Mouse (Mus musculus) heart, postnatal 0 days (tissue): ENCODE measurements around the gene Rnf166. TPM values are rescaled to one million over a fixed set of nuclear protein-coding genes. Genes with fewer than 3 reads are reported as not detected.

Experiments
- ATAC-seq: fragments of 200-750 bp; cut with Nextera tagmentation; 2 replicates; pipeline ENCODE4 v1.8.0; 2017; ENCODE audit warnings: low read depth, moderate number of reproducible peaks, moderate library complexity; ENCODE audit not compliant: insufficient read depth
- DNase-seq: peaks from one replicate; pipeline ENCODE4 v3.0.0-alpha.2; 2016; ENCODE audit warnings: low spot score
- H3K27ac ChIP-seq: fragments of 300-500 bp; sonication (generic); 2 replicates; pipeline ENCODE4 v1.5.1; 2014; ENCODE audit warnings: low read depth, mild to moderate bottlenecking
- H3K27me3 ChIP-seq: fragments of 300-500 bp; sonication (generic); 2 replicates; pipeline ENCODE4 v1.6.1; 2014; ENCODE audit warnings: low read length, mixed read lengths; ENCODE audit not compliant: control insufficient read depth, insufficient read depth
- H3K36me3 ChIP-seq: fragments of 300-500 bp; sonication (generic); replicated peaks from 2 replicates; pipeline ENCODE4 v1.6.1; 2014; ENCODE audit warnings: low read length, mixed read lengths; ENCODE audit not compliant: control insufficient read depth, insufficient read depth
- H3K4me1 ChIP-seq: fragments of 300-500 bp; sonication (generic); 2 replicates; pipeline ENCODE4 v1.6.1; 2014; ENCODE audit warnings: antibody characterized with exemption; ENCODE audit not compliant: control insufficient read depth, insufficient read depth
- H3K4me2 ChIP-seq: fragments of 300-500 bp; sonication (generic); 2 replicates; pipeline ENCODE4 v1.6.1; 2014; ENCODE audit warnings: low read depth, mild to moderate bottlenecking, low read length, moderate library complexity
- H3K4me3 ChIP-seq: fragments of 300-500 bp; sonication (generic); 2 replicates; pipeline ENCODE4 v1.5.1; 2014; ENCODE audit warnings: low read depth, low read length
- H3K9ac ChIP-seq: fragments of 300-500 bp; sonication (generic); replicated peaks from 2 replicates; pipeline ENCODE4 v1.6.1; 2014; ENCODE audit warnings: low read depth, low read length, mixed read lengths
- H3K9me3 ChIP-seq: fragments of 300-500 bp; sonication (generic); replicated peaks from 2 replicates; pipeline ENCODE4 v1.6.1; 2016; ENCODE audit warnings: low read length; ENCODE audit not compliant: control insufficient read depth
- CTCF ChIP-seq: IDR thresholded peaks from 2 replicates; pipeline ENCODE4 v1.5.1; 2016; ENCODE audit warnings: antibody characterized with exemption, control low read depth, low read depth
- EP300 ChIP-seq: IDR thresholded peaks from 2 replicates; pipeline ENCODE4 v1.6.1; 2016; ENCODE audit warnings: antibody characterized with exemption, low read depth
- WGBS: fragments of 180-500 bp; shearing (Covaris S2); extraction: QIAGEN DNeasy Blood & Tissue Kit; methylation state at CpG from one replicate; pipeline ENCODE4 v1.1.7; 2014; 5-methylcytosine and 5-hydroxymethylcytosine counted together
- polyA plus RNA-seq: library from polyadenylated mRNA; unstranded; fragments of >200 nt; fragmentation: Nextera tagmentation; extraction: Ambion mirVana; gene quantifications from 2 replicates; pipeline ENCODE4 v1.2.1, GENCODE M21; 2015
- total RNA-seq: library from RNA; depleted of rRNA; stranded (reverse); fragments of >200 nt; gene quantifications from 2 replicates; pipeline ENCODE4 v1.2.3, GENCODE M21; 2014; ENCODE audit warnings: low replicate concordance

Gene Rnf166
- total and polyA plus RNA-seq, 2 experiments from 2014 or later, result 39.4 to 42.7 TPM

GRCm38 (mm10) chr8:122437708-122438331 lies 38.0 kb downstream of the Rnf166 start:
- Histone ChIP-seq H3K27ac (no peak overlapping the region), H3K36me3 (no peaks in the 10 kb centered on the region; the same call in 1 of the 2 replicates), H3K4me2 (no peak overlapping the region), H3K4me1 (peaks cover 6% of the 10 kb centered on the region), H3K9me3 (no peaks in the 10 kb centered on the region), H3K4me3 (no peak overlapping the region), H3K9ac (no peak overlapping the region), H3K27me3 (no peaks in the 10 kb centered on the region)
- TF ChIP-seq CTCF (no peak), EP300 (no peak)
- 85% methylated on average over 13 of the region's 13 CpGs for WGBS
- ATAC-seq (no peak), DNase-seq (no peak)

GRCm38 (mm10) chr8:122436586-122437125 lies 39.2 kb downstream of the Rnf166 start:
- DNase-seq (no peak), ATAC-seq (no peak)
- 81% methylated on average over 20 of the region's 20 CpGs for WGBS
- Histone ChIP-seq H3K36me3 (no peaks in the 10 kb centered on the region; the same call in 1 of the 2 replicates), H3K9ac (no peak overlapping the region), H3K9me3 (no peaks in the 10 kb centered on the region), H3K4me2 (no peak overlapping the region), H3K27me3 (no peaks in the 10 kb centered on the region), H3K27ac (no peak overlapping the region), H3K4me1 (peaks cover 4% of the 10 kb centered on the region; the same call in 1 of the 2 replicates), H3K4me3 (no peak overlapping the region)
- TF ChIP-seq EP300, result no peak
- TF ChIP-seq CTCF, result no peak

GRCm38 (mm10) chr8:122436146-122436545 lies 39.7 kb downstream of the Rnf166 start:
- H3K36me3 ChIP-seq, result no peaks in the 10 kb centered on the region; the same call in 1 of the 2 replicates
- H3K4me2 ChIP-seq, result no peak overlapping the region
- no peak overlapping the region for H3K9ac ChIP-seq
- ATAC-seq (no peak), DNase-seq (no peak)
- WGBS, result 93% methylated on average over 9 of the region's 9 CpGs
- TF ChIP-seq CTCF (no peak), EP300 (no peak)
- H3K4me3 ChIP-seq, result no peak overlapping the region
- no peak overlapping the region for H3K27ac ChIP-seq
- peaks cover 7% of the 10 kb centered on the region; the same call in 1 of the 2 replicates for H3K4me1 ChIP-seq
- H3K27me3 ChIP-seq, result no peaks in the 10 kb centered on the region
- no peaks in the 10 kb centered on the region for H3K9me3 ChIP-seq

GRCm38 (mm10) chr8:122435375-122435774 lies 40.5 kb downstream of the Rnf166 start:
- H3K27me3 ChIP-seq, result no peaks in the 10 kb centered on the region
- no peak overlapping the region for H3K9ac ChIP-seq
- peaks cover 7% of the 10 kb centered on the region; the same call in 1 of the 2 replicates for H3K4me1 ChIP-seq
- no peak overlapping the region for H3K27ac ChIP-seq
- TF ChIP-seq CTCF (peak; percentile 18; the same call in 1 of the 2 replicates), EP300 (no peak)
- H3K4me3 ChIP-seq, result no peak overlapping the region
- no peak overlapping the region for H3K4me2 ChIP-seq
- no peaks in the 10 kb centered on the region; the same call in 1 of the 2 replicates for H3K36me3 ChIP-seq
- DNase-seq (no peak), ATAC-seq (no peak)
- H3K9me3 ChIP-seq, result no peaks in the 10 kb centered on the region
- WGBS, result 91% methylated on average over 6 of the region's 6 CpGs

- no peak overlapping the region for H3K4me3 ChIP-seq
- peak overlapping the region; percentile 85 for H3K4me2 ChIP-seq
- no peaks in the 10 kb centered on the region; the same call in 1 of the 2 replicates for H3K36me3 ChIP-seq
- ATAC-seq, result peak; percentile 23
- no peaks in the 10 kb centered on the region for H3K9me3 ChIP-seq
- H3K27me3 ChIP-seq, result no peaks in the 10 kb centered on the region
- no peak overlapping the region for H3K27ac ChIP-seq
- peaks cover 7% of the 10 kb centered on the region; the same call in 1 of the 2 replicates for H3K4me1 ChIP-seq
- TF ChIP-seq CTCF (peak; percentile 45), EP300 (no peak)
- DNase-seq, result no peak
- WGBS, result 69% methylated on average over 11 of the region's 11 CpGs
- peak overlapping the region; percentile 64; the same call in 1 of the 2 replicates for H3K9ac ChIP-seq
Measured at GRCm38 (mm10) chr8:122433269-122433905, 42.5 kb downstream of the Rnf166 start.
